Mouse (Mus musculus) bone marrow, adult 2 months (tissue): ENCODE measurements around the gene Meioc. TPM values are rescaled to one million over a fixed set of nuclear protein-coding genes. Genes with fewer than 3 reads are reported as not detected.
A peak's percentile ranks its signal among the peaks of the same experiment; 100 is the strongest.

Source experiments
- H3K27ac ChIP-seq: fragments of 200-500 bp; 2 replicates; pipeline ENCODE4 v1.5.1; 2012; ENCODE audit warnings: low read depth, mild to moderate bottlenecking, control low read depth, inconsistent platforms, low read length; ENCODE audit not compliant: control insufficient read depth, poor library complexity, insufficient read depth
- H3K4me1 ChIP-seq: fragments of 200-500 bp; 2 replicates; pipeline ENCODE4 v1.6.1; 2011; ENCODE audit warnings: low read length; ENCODE audit not compliant: control insufficient read depth, insufficient read depth
- H3K4me3 ChIP-seq: fragments of 200-500 bp; replicated peaks from 2 replicates; pipeline ENCODE3; 2011; ENCODE audit warnings: mild to moderate bottlenecking, low read depth, low read length, control low read depth; ENCODE audit not compliant: control insufficient read depth
- CTCF ChIP-seq: fragments of 200-500 bp; IDR thresholded peaks from 2 replicates; pipeline ENCODE4 v1.5.1; 2011; ENCODE audit warnings: low read length, control low read depth; ENCODE audit not compliant: control insufficient read depth, insufficient read depth
- POLR2A ChIP-seq: fragments of 200-500 bp; IDR thresholded peaks from 2 replicates; pipeline ENCODE4 v1.6.1; 2011; ENCODE audit warnings: low read depth, mild to moderate bottlenecking, control low read depth, low read length, borderline replicate concordance; ENCODE audit not compliant: control insufficient read depth
- WGBS: fragments of 180-500 bp; shearing (Covaris S2); methylation state at CpG from one replicate; pipeline ENCODE4 v1.1.7; 2018; 5-methylcytosine and 5-hydroxymethylcytosine counted together
- polyA plus RNA-seq: library from polyadenylated mRNA; stranded (reverse); fragments of >200 nt; gene quantifications from 2 replicates; pipeline ENCODE4 v1.2.4, GENCODE M21; 2011; ENCODE audit warnings: low replicate concordance; ENCODE audit not compliant: missing spikeins, insufficient read depth, insufficient read length

The Meioc gene
- polyA plus RNA-seq = not detected in 2 replicates

- TF ChIP-seq POLR2A (no peak), CTCF (no peak)
- no peak within 1 kb of the TSS for H3K27ac ChIP-seq
- H3K4me1 ChIP-seq = no peaks in the 10 kb centered on the region
- H3K4me3 ChIP-seq = no peak within 1 kb of the TSS
- WGBS = 71% methylated on average over 3 of the region's 3 CpGs
Measured at GRCm38 (mm10) chr11:102663416-102663815, at the start of gene Meioc. TSS of gene Meioc (plus strand) at chr11:102663716.

GRCm38 (mm10) chr11:102619449-102619848 is 44.1 kb upstream of the Meioc start:
- H3K27ac ChIP-seq = no peak overlapping the region
- WGBS = 51% methylated on average over 2 of the region's 2 CpGs
- TF ChIP-seq CTCF = 0 out of 2 replicates have a peak, but pooled peaks have one; percentile 14
- no peak for TF ChIP-seq POLR2A
- no peak overlapping the region for H3K4me3 ChIP-seq
- H3K4me1 ChIP-seq = no peaks in the 10 kb centered on the region

GRCm38 (mm10) chr11:102623876-102624789 is 39.4 kb upstream of the Meioc start:
- no peak overlapping the region for H3K4me3 ChIP-seq
- 57% methylated on average over 17 of the region's 17 CpGs for WGBS
- H3K4me1 ChIP-seq = no peaks in the 10 kb centered on the region
- TF ChIP-seq CTCF (no peak), POLR2A (no peak)
- no peak overlapping the region; the same call in 1 of the 2 replicates for H3K27ac ChIP-seq

- Histone ChIP-seq H3K4me1 (no peaks in the 10 kb centered on the region), H3K4me3 (no peak overlapping the region), H3K27ac (no peak overlapping the region)
- 76% methylated on average over 14 of the region's 14 CpGs for WGBS
- TF ChIP-seq CTCF (no peak), POLR2A (no peak)
Measured at GRCm38 (mm10) chr11:102624888-102625407, 38.6 kb upstream of the Meioc start.

- 86% methylated on average over 9 of the region's 9 CpGs for WGBS
- H3K4me1 ChIP-seq = no peaks in the 10 kb centered on the region
- no peak overlapping the region for H3K27ac ChIP-seq
- TF ChIP-seq POLR2A (no peak), CTCF (no peak)
- H3K4me3 ChIP-seq = no peak overlapping the region
Measured at GRCm38 (mm10) chr11:102627171-102627931, 36.2 kb upstream of the Meioc start.

- no peak for TF ChIP-seq CTCF
- no peak for TF ChIP-seq POLR2A
- WGBS = 78% methylated on average over 9 of the region's 9 CpGs
Measured at GRCm38 (mm10) chr11:102628529-102628928, 35.0 kb upstream of the Meioc start.

GRCm38 (mm10) chr11:102629375-102629774 is 34.1 kb upstream of the Meioc start:
- H3K4me3 ChIP-seq = no peak overlapping the region
- 82% methylated on average over 8 of the region's 8 CpGs for WGBS
- H3K27ac ChIP-seq = no peak overlapping the region
- TF ChIP-seq POLR2A (no peak), CTCF (no peak)
- H3K4me1 ChIP-seq = no peaks in the 10 kb centered on the region

More at GRCm38 (mm10) chr11:102628529-102628928, 35.0 kb upstream of the Meioc start:
- Histone ChIP-seq H3K4me3 (no peak overlapping the region), H3K4me1 (no peaks in the 10 kb centered on the region), H3K27ac (no peak overlapping the region)

GRCm38 (mm10) chr11:102630731-102631130 is 32.8 kb upstream of the Meioc start:
- Histone ChIP-seq H3K4me1 (no peaks in the 10 kb centered on the region), H3K27ac (no peak overlapping the region), H3K4me3 (no peak overlapping the region)
- 82% methylated on average over 7 of the region's 7 CpGs for WGBS
- no peak for TF ChIP-seq POLR2A
- TF ChIP-seq CTCF = no peak
